Mouse (Mus musculus) ovary, postnatal 10 days (tissue): ENCODE data around the gene Vamp2.
A peak's percentile ranks its signal among the peaks of the same experiment; 100 is the strongest.

ENCODE experiments used
- DNase-seq: peaks from one replicate; pipeline ENCODE4 v3.0.0; 2022; ENCODE audit warnings: low spot score

The Vamp2 gene

GRCm38 (mm10) chr11:69114621-69115020 is 26.3 kb downstream of the Vamp2 start:
- no peak for DNase-seq

- no peak for DNase-seq
Measured at GRCm38 (mm10) chr11:69116843-69117242, 28.6 kb downstream of the Vamp2 start.

- DNase-seq, result peak; percentile 38
Measured at GRCm38 (mm10) chr11:69117737-69118695, 29.7 kb downstream of the Vamp2 start.

GRCm38 (mm10) chr11:69118765-69119164 is 30.5 kb downstream of the Vamp2 start:
- DNase-seq, result peak; percentile 84

GRCm38 (mm10) chr11:69119446-69120155 is 31.3 kb downstream of the Vamp2 start:
- DNase-seq, result no peak

- DNase-seq, result no peak
Measured at GRCm38 (mm10) chr11:69120221-69121000, 32.1 kb downstream of the Vamp2 start, which contains the start of gene Hes7. Hes7 (plus strand) TSS chr11:69120404.

- no peak for DNase-seq
Measured at GRCm38 (mm10) chr11:69121001-69121740, 32.9 kb downstream of the Vamp2 start.

GRCm38 (mm10) chr11:69121741-69122335 is 33.5 kb downstream of the Vamp2 start:
- no peak for DNase-seq

GRCm38 (mm10) chr11:69122336-69122951 is 34.2 kb downstream of the Vamp2 start, which contains the start of gene 9130213A22Rik:
9130213A22Rik (minus strand) TSS chr11:69122589.
- peak; percentile 84 for DNase-seq

- peak; percentile 83 for DNase-seq
Measured at GRCm38 (mm10) chr11:69123056-69123692, 34.9 kb downstream of the Vamp2 start.

- DNase-seq, result peak; percentile 86
Measured at GRCm38 (mm10) chr11:69123693-69124497, 35.6 kb downstream of the Vamp2 start.

- no peak for DNase-seq
Measured at GRCm38 (mm10) chr11:69124498-69124847, 36.2 kb downstream of the Vamp2 start.

- no peak for DNase-seq
Measured at GRCm38 (mm10) chr11:69125041-69125851, 37.0 kb downstream of the Vamp2 start.

- no peak for DNase-seq
Measured at GRCm38 (mm10) chr11:69125852-69125918, 37.4 kb downstream of the Vamp2 start, which contains the start of gene Aloxe3. Aloxe3 (plus strand) TSS chr11:69125896.

GRCm38 (mm10) chr11:69125919-69126705 is 37.8 kb downstream of the Vamp2 start:
- DNase-seq, result no peak

GRCm38 (mm10) chr11:69126706-69127095 is 38.4 kb downstream of the Vamp2 start:
- DNase-seq, result no peak

- DNase-seq, result no peak
Measured at GRCm38 (mm10) chr11:69128426-69129122, 40.3 kb downstream of the Vamp2 start.

GRCm38 (mm10) chr11:69133566-69133922 is 45.3 kb downstream of the Vamp2 start:
- DNase-seq, result no peak
